Mouse (Mus musculus) liver, postnatal 0 days (tissue): Measurements from ENCODE around the gene Des.

Source experiments
- CTCF ChIP-seq: sonication (generic); IDR thresholded peaks from 2 replicates; pipeline ENCODE4 v1.5.1; 2016; ENCODE audit warnings: antibody characterized with exemption, low read depth
- EP300 ChIP-seq: IDR thresholded peaks from 2 replicates; pipeline ENCODE4 v1.6.1; 2016; ENCODE audit warnings: antibody characterized with exemption, low read depth, mild to moderate bottlenecking

DNA sequence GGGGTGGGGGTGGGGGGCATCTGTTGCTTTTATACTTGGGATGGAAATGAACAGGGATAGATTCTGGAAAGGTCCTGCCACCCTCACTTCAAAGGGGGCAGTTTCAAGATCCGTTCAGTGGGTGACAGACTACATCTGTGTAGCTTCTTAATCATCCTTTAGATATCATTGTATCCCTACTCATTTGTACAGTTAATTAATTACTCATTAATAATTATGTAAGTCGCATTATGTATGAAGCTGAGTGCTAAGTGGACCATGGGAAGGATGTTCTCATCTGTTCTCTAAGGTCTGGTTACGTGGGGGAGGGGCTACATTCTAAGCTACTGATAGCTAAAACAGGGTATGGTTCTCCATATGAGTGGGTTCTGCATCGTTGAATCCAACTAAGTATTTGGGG is 41.4 kb upstream of the Des start:
- TF ChIP-seq CTCF (no peak), EP300 (no peak)
